Mouse (Mus musculus) lung, postnatal 0 days (tissue): Measurements from ENCODE around the gene Ccdc28b. TPM values are rescaled to one million over a fixed set of nuclear protein-coding genes. Genes with fewer than 3 reads are reported as not detected.
A peak's percentile ranks its signal among the peaks of the same experiment; 100 is the strongest.

Experiments
- ATAC-seq: fragments of 200-750 bp; cut with Nextera tagmentation; 2 replicates; pipeline ENCODE4 v1.8.0; 2017; ENCODE audit warnings: moderate library complexity
- DNase-seq: peaks from one replicate; pipeline ENCODE4 v3.0.0-alpha.2; 2016; ENCODE audit warnings: low spot score
- H3K27ac ChIP-seq: fragments of 300-500 bp; sonication (generic); 2 replicates; pipeline ENCODE4 v1.5.1; 2014; ENCODE audit warnings: antibody characterized with exemption, mild to moderate bottlenecking, low read length, mixed read lengths
- H3K27me3 ChIP-seq: fragments of 300-500 bp; sonication (generic); replicated peaks from 2 replicates; pipeline ENCODE4 v1.6.1; 2014; ENCODE audit warnings: low read length, mixed read lengths; ENCODE audit not compliant: insufficient read depth
- H3K36me3 ChIP-seq: fragments of 300-500 bp; sonication (generic); 2 replicates; pipeline ENCODE4 v1.6.1; 2014; ENCODE audit warnings: low read length, mixed read lengths; ENCODE audit not compliant: insufficient read depth
- H3K4me1 ChIP-seq: fragments of 300-500 bp; sonication (generic); 2 replicates; pipeline ENCODE4 v1.6.1; 2014; ENCODE audit warnings: antibody characterized with exemption, low read depth, low read length, mixed read lengths; ENCODE audit not compliant: insufficient read depth
- H3K4me2 ChIP-seq: fragments of 300-500 bp; sonication (generic); replicated peaks from 2 replicates; pipeline ENCODE4 v1.6.1; 2014; ENCODE audit warnings: low read depth, mild to moderate bottlenecking, low read length, moderate library complexity, mixed read lengths
- H3K4me3 ChIP-seq: fragments of 300-500 bp; sonication (generic); 2 replicates; pipeline ENCODE4 v1.5.1; 2014; ENCODE audit warnings: low read depth, low read length
- H3K9ac ChIP-seq: fragments of 300-500 bp; sonication (generic); replicated peaks from 2 replicates; pipeline ENCODE4 v1.6.1; 2014; ENCODE audit warnings: low read depth, mild to moderate bottlenecking
- H3K9me3 ChIP-seq: fragments of 300-500 bp; sonication (generic); 2 replicates; pipeline ENCODE4 v1.6.1; 2016; ENCODE audit warnings: low read length, mixed read lengths
- CTCF ChIP-seq: IDR thresholded peaks from 2 replicates; pipeline ENCODE4 v1.5.1; 2016; ENCODE audit warnings: antibody characterized with exemption, mild to moderate bottlenecking
- EP300 ChIP-seq: IDR thresholded peaks from 2 replicates; pipeline ENCODE4 v1.6.1; 2016; ENCODE audit warnings: antibody characterized with exemption, mild to moderate bottlenecking, control low read depth
- WGBS: fragments of 180-500 bp; shearing (Covaris S2); extraction: QIAGEN DNeasy Blood & Tissue Kit; methylation state at CpG from one replicate; pipeline ENCODE4 v1.1.7; 2014; 5-methylcytosine and 5-hydroxymethylcytosine counted together
- polyA plus RNA-seq: library from polyadenylated mRNA; unstranded; fragments of >200 nt; fragmentation: Nextera tagmentation; extraction: Ambion mirVana; gene quantifications from 2 replicates; pipeline ENCODE4 v1.2.1, GENCODE M21; 2015

The Ccdc28b gene
- polyA plus RNA-seq, 1 experiment from 2014 or later: 76.3 TPM

GRCm38 (mm10) chr4:129654770-129655169 is 31.0 kb upstream of the Ccdc28b start:
- peaks cover 62% of the 10 kb centered on the region for H3K36me3 ChIP-seq
- no peaks in the 10 kb centered on the region for H3K27me3 ChIP-seq
- H3K4me3 ChIP-seq: no peak overlapping the region
- TF ChIP-seq EP300 (no peak), CTCF (no peak)
- 93% methylated on average over 14 of the region's 14 CpGs for WGBS
- DNase-seq: no peak
- no peak for ATAC-seq
- no peak overlapping the region for H3K9ac ChIP-seq
- H3K4me2 ChIP-seq: no peak overlapping the region
- no peak overlapping the region for H3K27ac ChIP-seq
- H3K4me1 ChIP-seq: no peaks in the 10 kb centered on the region
- H3K9me3 ChIP-seq: no peaks in the 10 kb centered on the region

- 93% methylated on average over 8 of the region's 8 CpGs for WGBS
- no peak overlapping the region for H3K27ac ChIP-seq
- DNase-seq: no peak
- H3K36me3 ChIP-seq: peaks cover 76% of the 10 kb centered on the region
- TF ChIP-seq EP300 (no peak), CTCF (no peak)
- no peak overlapping the region for H3K4me3 ChIP-seq
- no peak for ATAC-seq
- no peaks in the 10 kb centered on the region for H3K9me3 ChIP-seq
- H3K27me3 ChIP-seq: no peaks in the 10 kb centered on the region
- no peak overlapping the region for H3K4me2 ChIP-seq
- H3K9ac ChIP-seq: no peak overlapping the region
- no peaks in the 10 kb centered on the region for H3K4me1 ChIP-seq
Observed at GRCm38 (mm10) chr4:129650359-129650758, 26.6 kb upstream of the Ccdc28b start.

- WGBS: 76% methylated on average over 1 of the region's 1 CpGs
- TF ChIP-seq EP300: no peak
- TF ChIP-seq CTCF: no peak
- H3K27me3 ChIP-seq: no peaks in the 10 kb centered on the region
Observed at GRCm38 (mm10) chr4:129648656-129649055, 24.9 kb upstream of the Ccdc28b start.

DNA sequence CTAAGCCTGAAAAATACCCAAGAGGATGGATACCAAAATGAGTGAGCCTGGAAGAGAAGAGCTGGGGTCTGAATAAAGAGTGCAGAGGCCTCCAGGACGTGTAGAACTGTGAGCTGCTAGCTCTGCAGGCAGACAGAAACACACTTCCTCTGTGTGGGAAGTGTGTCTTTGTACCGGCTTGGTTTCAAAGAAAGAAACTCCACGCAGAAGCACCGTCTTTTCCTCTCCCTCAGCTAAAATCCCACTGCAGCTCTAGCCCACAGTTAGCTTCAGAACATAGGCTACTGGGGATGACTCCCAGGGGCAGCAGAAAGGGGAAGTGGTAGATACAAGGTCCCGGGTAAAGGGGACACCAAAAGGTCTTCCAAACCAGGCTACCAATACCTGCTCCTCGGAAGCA is 21.5 kb upstream of the Ccdc28b start:
- H3K4me2 ChIP-seq: no peak overlapping the region
- no peak overlapping the region for H3K27ac ChIP-seq
- H3K4me3 ChIP-seq: no peak overlapping the region
- ATAC-seq: no peak
- no peaks in the 10 kb centered on the region for H3K9me3 ChIP-seq
- no peaks in the 10 kb centered on the region for H3K4me1 ChIP-seq
- H3K27me3 ChIP-seq: no peaks in the 10 kb centered on the region
- no peak overlapping the region for H3K9ac ChIP-seq
- H3K36me3 ChIP-seq: peaks cover 40% of the 10 kb centered on the region
- DNase-seq: no peak
- 88% methylated on average over 6 of the region's 6 CpGs for WGBS
- TF ChIP-seq EP300: no peak
- no peak for TF ChIP-seq CTCF

More at GRCm38 (mm10) chr4:129648656-129649055, 24.9 kb upstream of the Ccdc28b start:
- ATAC-seq (no peak), DNase-seq (no peak)
- Histone ChIP-seq H3K9ac (no peak overlapping the region), H3K4me1 (no peaks in the 10 kb centered on the region), H3K9me3 (no peaks in the 10 kb centered on the region), H3K27ac (no peak overlapping the region), H3K36me3 (peaks cover 63% of the 10 kb centered on the region), H3K4me3 (no peak overlapping the region), H3K4me2 (no peak overlapping the region)

DNA sequence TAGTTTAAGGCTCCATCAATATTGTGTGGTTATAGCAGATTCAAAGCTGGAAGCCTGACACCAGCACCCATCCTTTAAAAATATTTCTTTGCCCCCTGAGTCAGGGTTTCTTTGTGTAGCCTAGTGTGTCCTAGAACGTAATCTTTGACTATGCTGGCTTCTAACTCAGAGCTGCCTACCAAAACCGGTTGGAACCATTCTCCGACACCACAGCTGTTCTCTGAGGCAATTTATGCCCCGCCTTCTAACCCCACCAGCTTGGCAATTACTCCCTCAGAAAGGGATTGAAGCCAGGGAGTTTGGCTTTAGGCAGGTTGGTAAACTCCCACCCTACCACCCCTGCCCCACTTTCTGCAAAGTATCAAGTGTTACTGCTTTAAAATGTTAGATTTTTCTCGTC is 18.0 kb upstream of the Ccdc28b start:
- ATAC-seq (no peak), DNase-seq (peak; percentile 62)
- H3K4me1 ChIP-seq: peaks cover 16% of the 10 kb centered on the region
- no peaks in the 10 kb centered on the region for H3K9me3 ChIP-seq
- H3K27me3 ChIP-seq: no peaks in the 10 kb centered on the region
- H3K4me2 ChIP-seq: no peak overlapping the region
- no peak overlapping the region for H3K9ac ChIP-seq
- H3K36me3 ChIP-seq: peaks cover 9% of the 10 kb centered on the region; the same call in 1 of the 2 replicates
- TF ChIP-seq CTCF (no peak), EP300 (no peak)
- H3K4me3 ChIP-seq: no peak overlapping the region
- no peak overlapping the region; the same call in 1 of the 2 replicates for H3K27ac ChIP-seq
- 38% methylated on average over 5 of the region's 5 CpGs for WGBS

GRCm38 (mm10) chr4:129640638-129641467 is 17.1 kb upstream of the Ccdc28b start, which contains the start of gene Txlna:
Txlna (minus strand) TSS chr4:129641065.
- H3K36me3 ChIP-seq: peaks cover 6% of the 10 kb centered on the region; the same call in 1 of the 2 replicates
- H3K4me1 ChIP-seq: peaks cover 16% of the 10 kb centered on the region
- TF ChIP-seq EP300: peak; percentile 52; the same call in 1 of the 2 replicates
- 0 out of 2 replicates have a peak, but pooled peaks have one; percentile 19 for TF ChIP-seq CTCF
- peak within 1 kb of the TSS; percentile 66 for H3K4me2 ChIP-seq
- H3K4me3 ChIP-seq: peak within 1 kb of the TSS; percentile 54
- no peaks in the 10 kb centered on the region for H3K9me3 ChIP-seq
- under 1% methylated on average over 52 of the region's 60 CpGs for WGBS
- H3K9ac ChIP-seq: peak within 1 kb of the TSS; percentile 48
- peak within 1 kb of the TSS; percentile 94 for H3K27ac ChIP-seq
- no peaks in the 10 kb centered on the region for H3K27me3 ChIP-seq
- DNase-seq: peak; percentile 99
- ATAC-seq: peak; percentile 95
